Mouse (Mus musculus): ENCODE data around the gene Prn. TPM values are rescaled to one million over a fixed set of nuclear protein-coding genes. Genes with fewer than 3 reads are reported as not detected.
A peak's percentile ranks its signal among the peaks of the same experiment; 100 is the strongest.

The Prn gene
- total and polyA plus RNA-seq, 2 experiments from 2014 or later, result not detected

GRCm38 (mm10) chr2:131911341-131911740, 1.6 kb downstream of the Prn start:
- WGBS, result 47% methylated on average over 4 of the region's 4 CpGs
- H3K27me3 ChIP-seq (ENCODE audit: control insufficient read depth, insufficient read depth, low read length), result no peaks in the 10 kb centered on the region
- H3K9ac ChIP-seq (replicated peaks; ENCODE audit: low read depth, low read length), result no peak overlapping the region
- H3K27ac ChIP-seq (ENCODE audit: low read depth), result no peak overlapping the region
- no peak for ATAC-seq (ENCODE audit: insufficient read depth, low read depth)
- peaks cover 13% of the 10 kb centered on the region for H3K36me3 ChIP-seq (replicated peaks; ENCODE audit: control insufficient read depth, insufficient read depth, low read length)
- H3K4me2 ChIP-seq (ENCODE audit: low read depth, low read length), result peak overlapping the region; percentile 67
- H3K4me1 ChIP-seq (ENCODE audit: control insufficient read depth, insufficient read depth), result peaks cover 35% of the 10 kb centered on the region
- H3K4me3 ChIP-seq (ENCODE audit: low read depth, low read length), result peak overlapping the region; percentile 73; the same call in 1 of the 2 replicates
- TF ChIP-seq CTCF (IDR thresholded peaks at IDR 0.05; ENCODE audit: low read depth) (no peak), EP300 (IDR thresholded peaks at IDR 0.05; ENCODE audit: low read depth) (no peak)
- no peaks in the 10 kb centered on the region for H3K9me3 ChIP-seq (replicated peaks; ENCODE audit: control insufficient read depth, low read length)
- DNase-seq (ENCODE audit: low spot score), result no peak

- ATAC-seq (ENCODE audit: insufficient read depth, low read depth) (no peak), DNase-seq (ENCODE audit: low spot score) (no peak)
- H3K27ac ChIP-seq (ENCODE audit: low read depth), result no peak overlapping the region
- H3K9ac ChIP-seq (replicated peaks; ENCODE audit: low read depth, low read length), result no peak overlapping the region
- H3K4me2 ChIP-seq (ENCODE audit: low read depth, low read length), result no peak overlapping the region
- H3K4me3 ChIP-seq (ENCODE audit: low read depth, low read length), result no peak overlapping the region
- no peaks in the 10 kb centered on the region for H3K9me3 ChIP-seq (replicated peaks; ENCODE audit: control insufficient read depth, low read length)
- 72% methylated on average over 8 of the region's 8 CpGs for WGBS
- H3K36me3 ChIP-seq (replicated peaks; ENCODE audit: control insufficient read depth, insufficient read depth, low read length), result peaks cover 21% of the 10 kb centered on the region
- H3K4me1 ChIP-seq (ENCODE audit: control insufficient read depth, insufficient read depth), result peaks cover 28% of the 10 kb centered on the region
- no peak for TF ChIP-seq EP300 (IDR thresholded peaks at IDR 0.05; ENCODE audit: low read depth)
- no peak for TF ChIP-seq CTCF (IDR thresholded peaks at IDR 0.05; ENCODE audit: low read depth)
- H3K27me3 ChIP-seq (ENCODE audit: control insufficient read depth, insufficient read depth, low read length), result no peaks in the 10 kb centered on the region
These were observed 2.9 kb downstream of the Prn start for GRCm38 (mm10) chr2:131912526-131913258.

- Histone ChIP-seq H3K27ac (ENCODE audit: low read depth) (no peak overlapping the region), H3K36me3 (replicated peaks; ENCODE audit: control insufficient read depth, insufficient read depth, low read length) (peaks cover 11% of the 10 kb centered on the region), H3K27me3 (ENCODE audit: control insufficient read depth, insufficient read depth, low read length) (no peaks in the 10 kb centered on the region), H3K4me3 (ENCODE audit: low read depth, low read length) (no peak overlapping the region), H3K9ac (replicated peaks; ENCODE audit: low read depth, low read length) (no peak overlapping the region), H3K4me2 (ENCODE audit: low read depth, low read length) (no peak overlapping the region), H3K9me3 (replicated peaks; ENCODE audit: control insufficient read depth, low read length) (no peaks in the 10 kb centered on the region), H3K4me1 (ENCODE audit: control insufficient read depth, insufficient read depth) (peaks cover 17% of the 10 kb centered on the region; the same call in 1 of the 2 replicates)
- no peak for ATAC-seq (ENCODE audit: insufficient read depth, low read depth)
- TF ChIP-seq EP300 (IDR thresholded peaks at IDR 0.05; ENCODE audit: low read depth) (no peak), CTCF (IDR thresholded peaks at IDR 0.05; ENCODE audit: low read depth) (no peak)
- no peak for DNase-seq (ENCODE audit: low spot score)
- WGBS, result 66% methylated on average over 7 of the region's 7 CpGs
These were observed 22.6 kb downstream of the Prn start for GRCm38 (mm10) chr2:131932275-131932902.

GRCm38 (mm10) chr2:131933013-131933412, 23.3 kb downstream of the Prn start:
- ATAC-seq (ENCODE audit: insufficient read depth, low read depth) (no peak), DNase-seq (ENCODE audit: low spot score) (no peak)
- whole genome bisulfite sequencing, result 60% methylated on average over 6 of the region's 6 CpGs
- Histone ChIP-seq H3K4me2 (ENCODE audit: low read depth, low read length) (no peak overlapping the region), H3K27me3 (ENCODE audit: control insufficient read depth, insufficient read depth, low read length) (no peaks in the 10 kb centered on the region), H3K9me3 (replicated peaks; ENCODE audit: control insufficient read depth, low read length) (no peaks in the 10 kb centered on the region), H3K9ac (replicated peaks; ENCODE audit: low read depth, low read length) (no peak overlapping the region), H3K27ac (ENCODE audit: low read depth) (peak overlapping the region; percentile 26; the same call in 1 of the 2 replicates), H3K4me1 (ENCODE audit: control insufficient read depth, insufficient read depth) (peaks cover 17% of the 10 kb centered on the region; the same call in 1 of the 2 replicates), H3K4me3 (ENCODE audit: low read depth, low read length) (no peak overlapping the region), H3K36me3 (replicated peaks; ENCODE audit: control insufficient read depth, insufficient read depth, low read length) (peaks cover 17% of the 10 kb centered on the region)
- TF ChIP-seq EP300 (IDR thresholded peaks at IDR 0.05; ENCODE audit: low read depth), result no peak

GRCm38 (mm10) chr2:131933598-131933997, 23.8 kb downstream of the Prn start:
- H3K9ac ChIP-seq (replicated peaks; ENCODE audit: low read depth, low read length), result no peak overlapping the region

More at GRCm38 (mm10) chr2:131933598-131933997, 23.8 kb downstream of the Prn start:
- H3K4me2 ChIP-seq (ENCODE audit: low read depth, low read length), result no peak overlapping the region
- H3K9me3 ChIP-seq (replicated peaks; ENCODE audit: control insufficient read depth, low read length), result no peaks in the 10 kb centered on the region
- WGBS, result 74% methylated on average over 3 of the region's 3 CpGs
- TF ChIP-seq CTCF (IDR thresholded peaks at IDR 0.05; ENCODE audit: low read depth), result no peak
- no peak for TF ChIP-seq EP300 (IDR thresholded peaks at IDR 0.05; ENCODE audit: low read depth)
- peak overlapping the region; percentile 26 for H3K27ac ChIP-seq (ENCODE audit: low read depth)
- H3K27me3 ChIP-seq (ENCODE audit: control insufficient read depth, insufficient read depth, low read length), result no peaks in the 10 kb centered on the region
- H3K4me3 ChIP-seq (ENCODE audit: low read depth, low read length), result no peak overlapping the region
- peaks cover 17% of the 10 kb centered on the region; the same call in 1 of the 2 replicates for H3K4me1 ChIP-seq (ENCODE audit: control insufficient read depth, insufficient read depth)
- DNase-seq (ENCODE audit: low spot score) (no peak), ATAC-seq (ENCODE audit: insufficient read depth, low read depth) (peak; percentile 57)
- peaks cover 18% of the 10 kb centered on the region for H3K36me3 ChIP-seq (replicated peaks; ENCODE audit: control insufficient read depth, insufficient read depth, low read length)
